Mouse (Mus musculus) brain, embryonic 18.5 days (tissue): ENCODE measurements at regions not wholly inside any gene's neighbourhood (a gene's known extent, or its start where the extent isn't known, plus 50 kb on each side); places are given as distances from the start of the nearest gene placed in this dataset.
"Not testable (repeated sequence)": the region's sequence is repeated elsewhere in the genome, so short reads cannot be mapped to it uniquely, and the experiment has no call there.

ENCODE experiments used
- DNase-seq: peaks from one replicate; pipeline ENCODE4 v3.0.0-alpha.2; 2012; ENCODE audit warnings: low read depth, low spot score

DNA sequence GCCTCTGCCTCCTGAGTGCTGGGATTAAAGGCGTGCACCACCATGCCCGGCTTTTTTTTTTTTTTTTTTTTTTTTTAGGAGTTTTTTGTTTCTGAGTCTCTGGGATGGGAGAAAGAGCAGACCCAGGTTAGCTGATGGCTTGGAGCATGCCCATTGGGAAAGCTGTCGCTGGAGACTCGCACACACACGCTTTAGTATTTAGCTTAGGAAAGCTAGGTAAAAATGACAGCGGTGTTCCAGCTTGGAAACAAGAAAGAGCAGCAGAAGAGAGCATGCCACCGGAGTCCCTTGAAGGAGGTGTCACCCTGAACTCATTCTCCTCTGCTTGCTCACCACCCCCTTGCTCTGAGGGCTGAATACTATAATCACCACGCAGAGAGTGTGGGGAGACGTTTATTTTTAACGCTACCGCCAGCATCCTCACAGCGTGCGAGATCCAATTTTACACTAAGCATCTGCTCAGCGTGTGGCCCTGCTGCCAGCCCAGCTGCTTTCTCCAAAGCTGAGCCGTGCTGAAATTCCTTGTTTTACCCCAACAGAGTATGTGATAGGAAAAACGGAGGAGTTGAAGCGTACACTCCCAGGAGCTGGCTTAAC is 95.9 kb upstream of the Map3k1 start:
- peak; percentile 77 for DNase-seq

DNA sequence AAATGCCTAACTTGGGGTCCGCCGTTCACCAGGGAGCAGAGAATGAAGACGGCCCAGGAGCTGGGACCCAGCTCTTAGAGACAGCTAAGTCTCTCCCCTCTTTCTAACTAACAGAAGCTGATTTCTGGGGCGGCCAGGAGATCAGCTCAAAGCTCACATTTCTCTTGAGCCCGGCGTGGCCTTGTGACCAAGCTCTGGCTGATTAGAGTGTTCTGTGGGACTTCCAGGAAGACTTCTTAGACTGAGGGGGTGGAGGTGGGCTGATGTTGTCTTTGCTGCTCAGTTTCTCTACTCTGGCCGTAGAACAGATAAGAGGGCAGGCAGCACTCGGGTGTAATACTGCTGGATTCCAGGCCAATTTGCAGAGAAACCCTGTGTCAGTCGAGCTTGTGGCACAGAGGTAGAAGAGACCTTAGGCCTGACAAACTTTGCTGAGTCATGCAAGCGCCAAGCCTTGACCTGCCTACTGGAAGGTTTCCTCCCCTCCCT is 96.5 kb upstream of the Map3k1 start:
- no peak for DNase-seq

DNA sequence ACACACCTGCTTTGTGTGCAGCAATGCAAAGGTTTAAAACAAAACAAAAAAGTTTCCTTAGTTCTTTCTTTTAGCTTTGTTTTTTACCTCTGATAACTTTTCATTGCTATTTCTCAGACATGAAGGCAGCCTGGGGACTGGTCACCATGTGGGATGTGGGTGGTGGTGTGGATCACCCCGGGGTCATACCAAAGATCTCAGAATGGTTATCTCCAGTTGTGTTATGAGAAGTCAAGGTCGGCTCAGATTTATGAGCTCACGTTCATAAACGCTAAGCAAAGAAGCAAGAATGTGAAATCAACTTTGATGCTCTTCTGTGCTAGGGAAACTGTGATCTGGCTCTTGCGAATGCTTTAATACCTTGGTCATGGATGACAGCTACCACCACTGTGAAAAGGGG is 102.3 kb upstream of the Map3k1 start:
- DNase-seq: no peak

- no peak for DNase-seq
These were observed 103.0 kb upstream of the Map3k1 start for GRCm38 (mm10) chr13:111911661-111912312.

- no peak for DNase-seq
These were observed 105.6 kb upstream of the Map3k1 start for GRCm38 (mm10) chr13:111914348-111914913.

GRCm38 (mm10) chr13:111919417-111919816 is 110.6 kb upstream of the Map3k1 start:
- not testable (repeated sequence) for DNase-seq

- no peak for DNase-seq
These were observed 111.7 kb upstream of the Map3k1 start for GRCm38 (mm10) chr13:111920534-111920933.

DNA sequence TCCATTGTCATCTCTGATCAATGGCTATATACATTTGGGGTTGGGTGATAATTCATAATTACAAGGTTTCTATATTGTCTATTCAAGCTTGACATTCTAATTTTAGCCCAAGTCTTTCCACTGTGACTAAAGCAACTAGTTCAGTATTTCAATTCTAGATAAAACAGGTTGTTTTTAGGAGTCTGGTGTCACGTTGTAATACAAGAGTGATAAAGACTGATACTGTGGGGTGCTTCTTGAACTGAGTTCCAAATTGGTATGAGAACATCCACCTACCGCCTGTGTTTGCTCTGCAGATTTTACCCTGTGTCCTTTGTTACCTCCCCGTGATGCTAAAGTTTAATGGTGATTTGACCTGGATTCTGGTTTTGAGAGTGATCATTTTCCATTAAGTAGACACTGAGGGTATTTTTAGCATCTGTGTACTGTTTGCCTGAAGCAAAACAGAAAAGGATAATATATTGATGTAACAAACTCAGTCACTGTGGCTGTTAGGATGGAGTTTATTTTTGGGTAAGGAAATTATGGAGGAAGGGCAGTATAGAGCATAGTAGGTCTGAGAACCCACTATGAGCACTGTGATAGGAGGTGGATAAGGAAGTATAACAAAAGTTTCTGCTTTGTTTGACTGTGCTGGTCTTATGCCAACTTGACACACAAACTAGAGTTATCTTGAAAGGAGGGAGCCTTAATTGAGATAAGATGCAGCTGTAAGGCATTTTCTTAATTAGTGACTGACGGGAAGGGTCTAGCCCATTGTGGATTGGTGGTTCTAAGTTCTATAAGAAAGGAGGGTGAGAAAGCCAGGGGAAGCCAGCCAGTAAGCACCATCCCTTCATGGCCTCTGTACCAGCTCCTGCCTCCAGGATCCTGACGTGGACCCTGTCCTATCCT is 112.6 kb upstream of the Map3k1 start:
- DNase-seq: no peak

DNA sequence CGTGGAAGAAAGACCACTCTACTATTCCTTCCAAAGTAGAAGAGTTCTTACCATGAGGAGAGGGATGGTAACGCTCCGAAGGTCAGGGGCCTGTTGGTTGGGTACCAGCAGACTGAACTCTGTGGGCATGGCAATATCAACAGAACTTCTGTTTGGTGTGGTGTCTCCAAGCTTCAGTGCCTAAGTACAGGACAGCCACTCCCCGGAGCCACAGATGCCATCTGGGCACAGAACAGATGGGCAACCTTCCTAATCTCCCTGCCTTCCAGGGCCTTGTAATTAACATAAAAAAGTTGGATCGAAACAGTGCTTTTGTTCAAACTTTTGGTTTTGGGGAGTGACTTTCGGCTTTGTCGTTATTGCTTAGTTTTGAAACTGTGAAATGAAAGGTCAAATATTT is 116.6 kb upstream of the Map3k1 start:
- no peak for DNase-seq

- no peak for DNase-seq
These were observed 118.0 kb upstream of the Map3k1 start for GRCm38 (mm10) chr13:111926801-111927200.

DNA sequence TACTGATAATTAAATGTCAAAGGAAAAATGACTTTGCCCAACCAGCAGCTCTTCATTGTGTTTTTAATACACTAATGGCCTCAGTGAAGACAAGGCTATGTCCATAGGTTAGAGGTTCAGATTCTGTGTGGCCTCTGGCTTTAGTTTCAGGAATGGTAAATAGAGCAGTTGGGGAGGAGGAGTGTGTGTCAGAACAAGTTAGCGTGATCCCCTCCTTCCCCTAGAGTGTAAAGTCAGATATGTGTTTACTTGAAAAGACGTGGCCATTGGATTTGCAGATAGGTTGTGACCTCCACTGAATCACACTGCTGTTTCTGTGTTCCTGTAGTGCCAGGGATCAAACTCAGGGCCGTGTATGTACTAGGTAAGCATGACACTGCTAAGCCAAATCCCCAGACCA is 118.7 kb upstream of the Map3k1 start:
- no peak for DNase-seq

GRCm38 (mm10) chr13:111928636-111929544 is 120.1 kb upstream of the Map3k1 start:
- no peak for DNase-seq

DNA sequence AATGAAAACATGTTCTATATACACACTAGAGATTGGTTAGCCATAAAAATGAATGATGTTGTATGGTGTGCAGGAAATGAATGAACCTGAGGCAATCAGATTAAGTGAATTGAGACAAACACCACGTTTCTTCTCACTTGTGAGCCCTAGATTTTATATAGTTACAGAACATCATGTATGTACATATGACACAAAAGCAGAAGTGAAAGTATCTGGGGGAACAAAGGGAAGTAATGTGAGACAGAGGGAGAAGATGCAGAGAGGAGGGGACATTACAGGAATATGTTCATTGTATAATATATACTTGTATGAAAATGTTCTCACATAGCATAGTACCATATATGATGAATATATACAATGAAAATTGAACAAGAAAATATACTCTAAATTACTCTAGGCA is 121.1 kb upstream of the Map3k1 start:
- DNase-seq: no peak

DNA sequence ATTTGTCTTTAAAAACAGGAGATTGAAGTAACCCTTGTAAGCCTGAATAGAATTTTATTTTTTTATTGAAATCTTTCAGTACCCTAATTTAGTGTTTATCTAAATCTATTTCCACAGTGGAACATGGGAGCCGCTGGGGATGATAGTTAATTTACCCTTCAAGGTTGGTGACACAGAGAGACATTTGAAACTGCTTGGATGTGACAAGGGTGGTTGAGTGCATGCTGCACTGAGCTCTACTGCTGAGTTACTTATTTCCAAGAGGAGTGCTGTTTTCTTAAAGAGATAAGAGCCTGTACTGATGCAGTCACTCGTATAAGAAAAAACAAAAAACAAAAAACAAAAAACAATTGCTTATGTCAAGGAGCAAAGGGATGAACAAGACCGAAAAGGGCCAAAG is 123.7 kb upstream of the Map3k1 start:
- DNase-seq: no peak

- DNase-seq: no peak
These were observed 124.9 kb upstream of the Map3k1 start for GRCm38 (mm10) chr13:111933526-111934240.

DNA sequence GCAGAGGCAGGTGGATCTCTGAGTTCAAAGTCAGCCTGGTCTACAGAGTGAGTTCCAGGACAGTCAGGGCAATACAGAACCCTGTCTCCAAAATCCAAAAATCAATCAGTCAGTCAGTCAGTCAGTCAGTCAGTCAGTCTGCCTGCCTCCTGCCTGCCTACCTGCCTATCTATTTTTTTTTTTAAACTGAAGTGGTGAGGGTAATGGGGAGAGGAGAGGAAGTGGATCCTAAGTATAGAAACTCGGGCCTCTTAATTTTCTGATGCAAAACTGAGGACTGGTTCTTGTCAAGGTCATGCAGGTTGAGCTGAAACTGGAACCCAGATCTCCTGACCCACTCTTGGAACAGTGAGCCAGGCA is 126.9 kb upstream of the Map3k1 start:
- DNase-seq: no peak

DNA sequence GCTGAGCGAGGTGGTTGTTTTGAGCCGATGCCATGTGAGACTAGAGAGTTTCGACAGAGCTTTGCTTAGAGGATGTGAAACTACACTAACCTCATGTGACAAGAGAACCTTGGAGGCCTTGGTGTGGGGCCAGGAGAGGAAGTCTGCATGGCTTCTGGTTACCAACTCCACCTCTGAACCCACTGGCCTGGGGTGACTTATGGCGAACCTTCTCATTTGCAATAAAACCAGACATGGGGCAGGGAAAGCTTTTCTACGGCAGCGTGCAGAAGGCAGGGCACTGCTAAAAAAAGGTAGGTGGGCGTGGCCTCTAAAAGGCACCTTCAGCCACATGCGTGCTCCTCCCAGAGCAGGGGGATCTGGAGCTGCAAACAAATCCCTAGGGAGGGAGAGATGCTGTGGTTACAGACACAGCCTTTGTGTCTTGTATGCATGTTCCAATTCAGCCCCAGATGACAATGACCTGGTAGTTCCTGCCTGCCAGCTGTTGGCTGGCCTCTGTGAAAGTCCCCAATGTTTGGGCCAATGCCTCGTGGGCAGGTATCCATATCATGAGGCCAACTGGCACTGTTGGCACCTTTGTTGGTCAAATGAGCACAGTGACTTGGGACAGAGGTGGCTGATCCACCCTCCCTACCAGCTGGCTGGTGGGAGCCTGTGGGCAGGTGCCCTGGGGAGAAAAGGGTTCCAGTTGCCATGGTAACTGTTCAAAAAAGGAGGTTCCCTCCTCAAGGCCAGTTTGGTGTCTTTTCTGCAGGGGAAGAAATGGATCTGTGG is 127.5 kb upstream of the Map3k1 start:
- DNase-seq: no peak

DNA sequence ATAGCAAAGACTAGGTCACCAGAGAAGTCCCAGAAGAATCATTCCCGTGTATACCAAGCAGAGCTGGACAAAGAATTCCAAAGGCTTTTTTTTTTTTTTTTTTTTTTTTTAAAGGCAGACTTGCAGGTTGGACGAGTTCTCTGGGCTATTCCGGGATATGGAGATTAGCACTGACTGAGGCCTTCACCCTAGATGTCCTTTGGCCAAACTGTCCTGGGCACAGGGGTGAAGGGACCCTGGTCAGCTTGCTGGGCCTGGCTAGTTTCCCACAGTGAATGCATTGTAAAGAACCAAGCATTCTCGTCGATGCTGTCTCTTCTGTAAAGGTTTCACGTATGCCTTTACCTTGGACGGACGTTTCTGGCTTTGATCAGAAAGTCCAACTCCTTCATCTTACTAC is 128.2 kb upstream of the Map3k1 start:
- DNase-seq: no peak

GRCm38 (mm10) chr13:111938896-111939422 is 130.2 kb upstream of the Map3k1 start:
- no peak for DNase-seq
